Mouse (Mus musculus) testis, postnatal 14 days (tissue): Measurements from ENCODE around the gene Ppdpf.
A peak's percentile ranks its signal among the peaks of the same experiment; 100 is the strongest.

Source experiments
- DNase-seq: peaks from one replicate; pipeline ENCODE4 v3.0.0; 2021; ENCODE audit warnings: low spot score

Ppdpf gene

DNA sequence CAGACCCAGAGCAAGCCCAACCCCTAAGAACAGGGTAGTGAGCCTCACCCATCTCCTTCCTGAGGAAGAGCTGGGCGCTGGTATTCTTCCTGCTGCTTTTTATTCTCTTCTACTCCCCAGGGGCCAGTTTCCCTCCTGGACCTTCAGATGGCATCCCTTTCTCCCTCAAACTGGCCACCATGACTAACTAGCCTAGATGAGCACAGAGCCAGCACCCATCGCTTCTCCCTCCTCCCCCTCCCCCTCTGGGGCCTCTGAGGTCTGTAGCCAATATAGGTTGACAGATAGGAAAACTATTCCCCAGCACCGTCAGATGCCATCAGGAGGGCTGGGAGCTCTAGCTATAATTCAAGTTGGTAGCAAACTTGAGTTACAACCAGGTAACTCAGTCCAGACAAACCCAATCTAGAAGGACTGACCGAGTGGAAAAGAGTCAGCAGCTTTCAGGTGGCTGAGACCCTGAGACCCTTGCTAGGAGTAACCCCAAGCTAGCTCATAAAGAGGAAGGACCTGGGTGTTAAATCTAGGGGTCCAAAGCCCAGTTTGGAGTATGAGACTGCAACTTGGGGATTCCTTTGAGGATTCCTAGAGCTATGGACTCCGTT lies 31.9 kb downstream of the Ppdpf start:
- DNase-seq = no peak

DNA sequence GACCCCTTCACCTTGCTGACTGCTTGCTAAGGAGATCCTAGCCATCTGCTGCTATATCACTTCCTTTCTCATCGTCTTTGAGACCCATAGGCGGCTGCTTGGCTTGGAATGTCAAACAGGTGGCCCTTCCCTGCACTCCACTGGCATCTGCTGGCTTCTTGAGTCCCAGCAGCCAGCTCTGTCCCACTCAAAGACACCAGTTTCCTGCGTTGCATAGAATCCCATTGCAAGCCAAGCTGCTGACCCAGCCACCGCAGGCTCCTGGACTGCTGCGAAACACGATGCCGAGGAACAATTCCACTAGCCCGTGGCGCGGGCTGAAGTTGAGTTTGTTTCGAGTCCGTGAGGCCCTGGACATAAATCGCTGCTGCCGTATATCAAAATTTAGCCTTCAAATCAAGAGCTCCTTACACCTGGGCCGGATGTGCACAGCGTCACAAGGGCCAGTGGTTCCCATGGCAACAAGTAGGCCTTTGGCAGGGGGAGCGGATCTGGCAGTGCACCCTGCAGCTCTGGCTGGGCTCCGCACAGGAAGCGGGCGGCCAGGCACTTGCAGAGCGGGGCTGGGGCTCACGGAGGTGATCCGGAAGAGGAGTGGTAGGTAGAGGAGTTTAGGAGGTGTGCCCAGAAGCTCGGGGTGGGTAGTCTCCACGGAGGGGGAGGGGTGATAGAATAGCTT lies 32.6 kb downstream of the Ppdpf start, which contains the start of gene Fndc11:
Gene Fndc11 (plus strand): TSS at position 476 of the 679 bp plus-strand sequence.
- peak; percentile 73 for DNase-seq

DNA sequence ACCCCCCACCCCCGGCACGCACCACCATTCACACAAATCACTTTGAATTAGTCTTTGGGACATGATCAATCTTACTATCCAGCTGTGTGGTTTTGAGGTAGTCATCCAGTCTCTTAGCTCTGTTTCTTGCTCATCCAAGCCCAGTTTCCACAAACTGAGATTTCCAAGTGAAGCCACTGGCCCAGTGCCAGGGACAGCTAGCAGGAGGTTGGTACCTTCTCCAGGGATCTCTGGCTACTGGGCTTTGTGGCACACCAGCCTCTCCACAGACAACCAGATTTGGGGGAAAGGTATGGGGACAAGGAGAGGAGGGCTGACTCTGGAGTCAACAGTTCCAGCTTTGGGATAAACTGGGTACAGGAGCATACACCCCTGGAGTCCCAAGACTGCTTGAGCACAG lies 33.3 kb downstream of the Ppdpf start:
- no peak for DNase-seq

DNA sequence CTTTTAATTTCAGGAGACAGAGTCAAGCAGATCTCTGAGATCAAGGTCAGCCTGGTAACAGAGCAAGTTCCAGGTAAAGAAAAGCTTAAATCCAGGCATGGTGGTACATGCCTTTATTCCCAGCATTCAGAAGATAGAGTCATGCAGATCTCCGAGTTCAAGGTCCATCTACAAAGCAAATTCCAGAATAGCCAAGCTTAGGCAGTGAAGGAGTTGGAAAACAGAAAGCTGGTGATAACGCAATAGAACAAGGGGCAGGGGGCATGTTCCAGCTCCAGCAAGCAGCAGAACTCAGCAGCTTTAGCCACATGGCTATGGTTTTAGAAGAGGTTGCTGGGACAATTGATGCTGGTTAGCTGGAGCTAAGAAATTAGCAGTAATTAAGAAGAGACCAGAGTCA lies 37.9 kb downstream of the Ppdpf start:
- no peak for DNase-seq

DNA sequence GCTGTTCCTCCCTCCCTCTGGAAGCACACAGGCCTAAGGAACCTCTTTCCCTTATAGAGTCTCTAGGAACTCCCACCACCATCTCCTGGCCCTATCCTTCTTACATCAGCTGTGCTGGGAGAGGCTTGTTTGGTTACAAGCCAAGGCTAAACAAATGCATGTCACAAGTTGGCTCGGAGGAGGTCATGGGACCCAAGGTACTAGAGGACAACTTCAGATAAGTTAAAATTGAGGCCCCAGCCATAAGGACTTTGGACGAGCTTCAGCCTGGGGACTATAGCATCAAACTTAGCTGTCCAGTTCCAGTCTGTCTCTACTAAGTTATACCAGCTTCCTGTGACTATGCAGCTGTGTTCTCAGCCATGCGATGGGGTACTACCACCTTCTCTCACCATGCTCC lies 40.1 kb downstream of the Ppdpf start:
- no peak for DNase-seq

DNA sequence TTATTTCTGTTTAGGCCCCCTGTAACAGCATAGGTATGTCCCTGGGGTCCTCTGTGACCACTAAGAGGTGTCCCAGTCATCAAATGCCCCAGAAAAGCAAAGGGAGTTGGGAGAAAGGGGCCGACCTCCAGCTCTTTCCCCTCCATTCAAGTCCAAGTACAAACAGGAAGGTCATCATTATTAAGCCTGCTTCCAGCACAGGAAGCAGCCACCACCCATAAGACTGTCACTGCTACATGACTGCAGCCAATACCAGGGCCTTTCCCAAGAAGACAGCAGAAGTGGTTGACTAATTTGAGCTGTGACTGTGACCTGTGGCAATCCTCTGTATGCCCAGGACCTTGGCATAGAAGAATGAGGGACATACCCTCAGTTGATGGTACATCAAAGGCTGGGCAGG lies 41.3 kb downstream of the Ppdpf start:
- DNase-seq = no peak

DNA sequence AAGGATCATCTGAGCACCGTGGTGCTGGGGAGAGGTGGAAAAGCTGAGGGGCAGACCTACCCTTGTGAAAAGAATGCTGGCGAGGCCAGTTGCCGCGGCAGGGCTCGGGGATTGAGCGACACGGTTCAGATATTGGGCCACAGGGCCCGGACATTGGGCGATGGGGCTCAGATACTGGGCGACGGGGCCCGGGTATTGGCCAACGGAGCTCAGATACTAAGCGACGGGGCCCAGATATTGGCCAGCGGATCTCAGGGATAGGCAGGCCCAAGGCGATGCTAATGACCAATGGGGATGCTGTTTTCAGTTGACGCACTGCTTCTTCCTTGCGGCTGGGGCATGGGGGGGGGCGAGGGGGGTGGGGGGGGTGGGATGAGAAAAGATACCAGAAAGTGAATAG lies 44.1 kb downstream of the Ppdpf start:
- DNase-seq = no peak

DNA sequence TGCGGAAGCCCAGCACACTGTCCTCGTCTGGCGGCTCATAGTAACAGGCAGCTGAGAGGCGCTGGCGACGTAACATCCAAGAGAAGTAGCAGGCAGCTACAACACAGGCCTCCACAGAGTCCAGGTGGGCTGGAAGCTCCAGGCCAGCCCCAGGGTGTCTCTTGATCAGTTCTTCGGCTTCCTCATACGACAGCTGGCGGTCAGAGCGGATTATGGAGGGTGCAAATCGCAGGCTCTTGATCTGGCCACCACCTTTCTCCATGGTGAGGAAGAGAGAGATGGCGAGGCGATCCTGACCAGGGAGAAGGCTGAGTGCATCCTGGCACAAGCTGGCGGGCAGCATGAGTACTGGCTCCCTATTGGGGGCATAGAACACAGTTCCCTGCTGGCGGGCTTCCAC lies 46.4 kb downstream of the Ppdpf start:
- DNase-seq = no peak

DNA sequence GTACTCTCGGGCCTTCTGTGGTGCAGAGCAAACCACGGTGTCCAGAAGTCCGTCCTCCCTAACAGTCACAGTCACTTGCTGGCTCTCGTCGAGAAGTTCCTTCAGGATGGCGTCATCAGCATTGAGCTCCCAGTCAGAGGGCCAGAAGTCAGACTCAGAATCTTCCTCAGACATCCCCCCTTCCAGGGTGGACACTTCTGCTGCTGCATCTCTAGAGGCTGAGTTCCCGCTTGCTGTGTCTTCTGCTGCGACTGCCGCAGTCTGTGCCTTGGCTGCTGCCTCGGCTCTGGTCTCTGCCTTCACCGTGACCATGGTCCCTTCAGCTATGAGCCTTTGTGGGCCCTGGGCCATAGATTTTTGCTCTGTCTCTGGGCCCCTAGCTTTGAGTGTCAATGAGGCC lies 47.6 kb downstream of the Ppdpf start:
- DNase-seq = no peak

DNA sequence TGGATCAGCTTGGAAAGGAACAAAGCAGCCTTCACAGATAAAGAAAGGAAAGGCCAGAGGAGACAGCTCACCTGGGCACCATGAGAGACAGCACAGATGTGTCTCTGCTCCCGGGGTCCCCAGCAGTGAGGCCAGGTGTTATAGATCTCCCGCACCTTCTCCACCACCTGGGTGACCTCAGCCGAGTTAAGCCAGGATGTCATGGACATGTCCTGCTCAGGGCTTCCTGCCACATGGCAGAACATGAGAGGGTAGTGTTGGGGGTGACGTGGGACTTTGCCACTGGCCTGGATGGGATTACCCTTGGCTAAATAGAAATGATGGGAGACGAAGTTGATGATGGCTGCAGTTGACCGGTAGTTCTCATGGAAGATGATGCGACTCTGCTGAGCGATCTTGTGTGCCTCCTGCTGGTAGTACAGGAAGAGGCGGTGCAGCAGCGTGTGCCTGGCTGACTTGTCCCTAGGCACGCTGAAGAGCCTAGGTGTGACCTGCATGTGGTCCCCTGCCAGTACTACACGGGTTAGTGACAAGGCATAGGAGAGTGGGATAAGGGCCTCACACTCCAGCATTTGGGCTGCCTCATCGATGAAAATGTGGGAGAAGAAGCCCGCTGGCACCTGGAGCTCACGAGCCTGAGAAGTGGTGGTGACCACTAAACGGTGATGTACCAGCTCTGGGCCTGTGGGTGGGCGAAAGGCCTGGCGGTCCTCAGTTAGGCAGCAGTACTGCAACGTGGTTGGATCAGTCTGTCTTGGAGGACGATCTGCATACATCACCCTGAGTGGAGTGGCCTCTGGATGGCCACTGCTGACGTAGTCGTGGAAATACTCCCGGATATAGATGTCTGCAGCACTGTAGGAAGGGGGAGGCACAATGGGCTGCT lies 48.9 kb downstream of the Ppdpf start:
- DNase-seq = no peak

DNA sequence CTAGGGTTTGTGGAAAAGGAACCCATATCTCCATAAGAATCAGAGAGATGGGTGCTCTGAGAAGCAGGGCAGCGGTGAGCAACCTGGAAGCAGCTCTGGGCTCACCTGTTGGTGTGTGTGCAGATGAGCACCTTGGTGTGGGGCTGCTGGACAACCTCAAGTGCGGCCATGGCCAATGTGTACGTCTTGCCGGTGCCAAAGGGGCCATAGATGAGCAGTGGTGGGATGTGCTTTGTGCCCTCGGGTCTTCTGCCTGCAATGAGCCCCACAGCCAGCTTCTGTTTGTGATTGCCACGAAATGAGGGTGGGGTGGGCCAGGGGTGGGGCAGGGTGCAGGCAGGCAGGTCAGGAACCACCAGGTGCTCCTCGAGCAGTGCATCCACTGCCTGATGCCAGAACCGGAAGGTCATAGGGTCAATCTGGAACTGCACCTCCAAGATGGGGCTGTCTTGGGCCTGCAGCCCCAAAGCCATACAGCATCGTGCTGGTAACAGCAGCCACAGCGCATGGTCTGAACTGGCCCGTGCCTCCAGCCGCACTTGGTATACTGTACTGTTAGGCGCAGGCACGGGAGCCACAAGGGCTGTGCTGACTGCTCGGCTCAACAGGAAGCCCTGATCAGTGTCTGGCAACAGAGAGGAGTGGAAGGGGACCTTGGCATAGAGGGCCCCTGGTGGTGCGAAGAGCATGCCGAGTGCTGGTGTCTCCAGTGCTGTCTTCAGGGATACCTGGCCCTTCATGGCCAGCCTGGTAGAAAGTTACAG lies 50.4 kb downstream of the Ppdpf start:
- DNase-seq = no peak

DNA sequence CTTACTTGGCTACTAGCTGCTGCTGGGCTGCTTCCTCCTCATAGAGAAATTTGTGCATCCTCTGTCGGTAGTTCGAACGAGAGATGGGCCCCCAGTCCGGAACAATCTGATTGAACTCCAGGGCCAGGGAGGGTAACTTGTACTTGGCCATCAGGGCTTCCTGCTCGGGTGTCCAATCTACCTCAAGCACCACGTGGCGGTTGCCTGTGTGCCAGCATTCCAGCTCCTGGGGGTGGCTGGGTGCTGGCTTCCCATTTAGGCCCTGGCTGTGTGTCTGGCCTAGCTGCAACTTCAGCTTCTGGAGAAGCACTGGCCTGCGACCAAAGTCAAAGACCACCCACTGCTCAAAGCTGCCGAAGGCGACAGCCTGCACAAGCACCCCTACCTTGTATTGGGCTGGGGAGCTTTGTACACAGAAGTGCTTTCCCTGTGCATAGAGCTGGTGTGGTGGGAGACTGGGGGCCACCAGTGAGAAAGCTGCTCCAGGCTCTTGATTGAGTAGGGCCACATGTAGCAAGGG lies 51.1 kb downstream of the Ppdpf start:
- DNase-seq = no peak
